Mouse (Mus musculus): Measurements from ENCODE around the gene Efnb3. TPM values are rescaled to one million over a fixed set of nuclear protein-coding genes. Genes with fewer than 3 reads are reported as not detected.

Gene Efnb3
- polyA plus RNA-seq, 1 experiment: 2.1 TPM

GRCm38 (mm10) chr11:69523651-69524050 is 36.4 kb downstream of the Efnb3 start:
- WGBS: 85% methylated on average over 4 of the region's 4 CpGs
- DNase-seq (ENCODE audit: low read depth, low spot score): no peak

GRCm38 (mm10) chr11:69521526-69522149 is 38.4 kb downstream of the Efnb3 start:
- DNase-seq (ENCODE audit: low read depth, low spot score): no peak
- WGBS: 83% methylated on average over 9 of the region's 9 CpGs

- no peak for DNase-seq (ENCODE audit: low read depth, low spot score)
- 54% methylated on average over 4 of the region's 4 CpGs for WGBS
These were observed 40.0 kb downstream of the Efnb3 start for GRCm38 (mm10) chr11:69519976-69520375.

DNA sequence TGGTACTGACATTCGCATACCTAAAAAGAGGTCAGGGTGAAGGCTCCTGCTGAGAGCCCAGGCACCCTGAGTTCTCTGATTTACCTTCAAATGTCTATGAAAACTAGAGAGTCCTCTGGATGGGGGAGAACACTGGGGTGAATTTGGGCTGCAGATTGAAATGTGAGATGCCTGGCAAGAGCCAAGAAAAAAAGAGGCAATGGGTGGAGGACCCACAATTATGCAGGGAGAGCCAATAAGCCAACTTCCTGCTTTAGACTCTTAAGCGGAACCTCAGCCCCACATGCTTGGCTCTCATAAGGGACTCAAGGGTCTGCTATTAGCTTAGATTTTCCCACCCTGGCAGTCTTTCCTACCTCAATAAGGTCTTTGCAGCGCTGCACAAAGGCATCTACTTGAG is 43.3 kb downstream of the Efnb3 start:
- DNase-seq (ENCODE audit: low read depth, low spot score): no peak
- 54% methylated on average over 3 of the region's 3 CpGs for WGBS

- no peak for DNase-seq (ENCODE audit: low read depth, low spot score)
- 67% methylated on average over 15 of the region's 15 CpGs for WGBS
These were observed 43.8 kb downstream of the Efnb3 start for GRCm38 (mm10) chr11:69516151-69516640.

DNA sequence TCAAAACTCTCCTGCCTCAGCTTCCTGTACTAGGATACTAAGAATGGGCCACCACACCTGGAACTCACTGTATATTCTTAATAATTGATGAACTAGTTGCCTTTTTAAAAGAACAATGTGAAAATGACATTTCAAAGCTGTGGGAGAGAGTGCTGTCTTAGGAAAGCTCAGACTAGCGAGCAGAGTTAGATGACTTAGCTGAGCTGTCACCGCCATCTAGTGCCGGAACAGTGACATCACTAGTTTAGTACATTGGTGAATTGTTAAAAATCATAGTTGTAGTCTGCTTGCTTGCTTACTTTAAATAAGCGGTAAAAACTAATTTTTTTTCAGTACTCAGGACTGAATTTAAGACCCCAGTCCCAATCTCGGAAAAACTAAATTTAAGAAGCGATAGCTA is 46.2 kb downstream of the Efnb3 start:
- 8% methylated on average over 6 of the region's 6 CpGs for WGBS
- DNase-seq (ENCODE audit: low read depth, low spot score): peak; percentile 31

DNA sequence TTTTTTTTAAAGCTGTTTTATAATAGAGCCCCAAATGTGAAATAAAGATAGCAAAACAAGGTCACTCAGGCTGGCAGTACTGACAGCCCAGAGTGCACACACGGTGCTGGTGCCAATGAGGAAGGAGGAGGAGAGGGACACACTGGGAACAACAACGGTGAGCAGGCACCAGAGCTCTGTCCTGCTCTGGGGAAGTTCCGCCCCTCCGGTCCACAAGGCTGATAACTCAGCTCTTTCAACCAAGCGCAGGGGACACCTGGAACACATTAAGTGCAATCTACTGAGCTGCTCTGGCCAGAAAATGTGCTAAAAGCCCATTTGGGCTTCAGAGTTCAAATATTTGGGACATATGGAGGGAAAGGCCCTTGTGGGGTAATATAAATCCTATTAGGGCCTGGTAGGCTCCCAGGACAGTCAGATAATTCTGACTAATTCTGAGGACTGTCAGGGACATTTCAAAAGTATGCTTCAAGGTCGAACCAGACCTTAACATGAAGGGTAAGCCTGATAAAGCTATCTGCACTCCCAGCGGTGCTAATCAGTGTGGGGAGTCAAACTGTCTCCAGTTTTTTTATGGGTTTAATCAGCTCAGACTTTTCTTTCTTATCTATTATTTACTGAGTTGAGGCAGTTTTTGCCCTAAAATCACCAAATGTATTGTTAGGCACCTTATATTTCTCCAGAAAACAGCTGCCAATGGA is 49.1 kb downstream of the Efnb3 start:
- 29% methylated on average over 7 of the region's 7 CpGs for WGBS
- DNase-seq (ENCODE audit: low read depth, low spot score): no peak

Other genes starting within 250 kb of the Efnb3 start
- gene Cntrob, start 236.4 kb downstream of the Efnb3 start, polyA plus RNA-seq (2012; rRNA removed): 8.4 and 8.5 TPM in 2 replicates
- 60.7 and 65.6 TPM in 2 replicates for gene Trappc1, start 236.2 kb downstream of the Efnb3 start, polyA plus RNA-seq (2012; rRNA removed)
- 0.46 and 0.55 TPM in 2 replicates for gene Kcnab3, start 233.9 kb downstream of the Efnb3 start, polyA plus RNA-seq (2012; rRNA removed)
- gene Rnf227, start 219.7 kb downstream of the Efnb3 start, polyA plus RNA-seq (2012; rRNA removed): 0.51 and 0.79 TPM in 2 replicates
- 63.4 and 118 TPM in 2 replicates for gene Chd3, start 190.8 kb downstream of the Efnb3 start, polyA plus RNA-seq (2012; rRNA removed)
- 164 and 180 TPM in 2 replicates for gene Naa38, start 164.7 kb downstream of the Efnb3 start, polyA plus RNA-seq (2012; rRNA removed)
- gene Cyb5d1, start 164.6 kb downstream of the Efnb3 start, polyA plus RNA-seq (2012; rRNA removed): 6.1 and 14.5 TPM in 2 replicates
- gene Tmem88, start 162.0 kb downstream of the Efnb3 start, polyA plus RNA-seq (2012; rRNA removed): 10.5 and 11.0 TPM in 2 replicates
- gene Kdm6b, start 146.5 kb downstream of the Efnb3 start, polyA plus RNA-seq (2012; rRNA removed): 7.5 and 11.2 TPM in 2 replicates
- gene Dnah2, start 11.1 kb downstream of the Efnb3 start, polyA plus RNA-seq (2012; rRNA removed): 0.12 and 0.29 TPM in 2 replicates
- gene Wrap53, start 20.1 kb upstream of the Efnb3 start, polyA plus RNA-seq (2012; rRNA removed): 24.8 and 28.7 TPM in 2 replicates
- 80.8 and 93.2 TPM in 2 replicates for gene Trp53, start 20.2 kb upstream of the Efnb3 start, polyA plus RNA-seq (2012; rRNA removed)
- 4.1 and 5.6 TPM in 2 replicates for gene Atp1b2, start 45.7 kb upstream of the Efnb3 start, polyA plus RNA-seq (2012; rRNA removed)
- gene Shbg, start 57.7 kb upstream of the Efnb3 start, polyA plus RNA-seq (2012; rRNA removed): not detected in 2 replicates
- gene Sat2, start 61.8 kb upstream of the Efnb3 start, polyA plus RNA-seq (2012; rRNA removed): 1.9 and 2.7 TPM in 2 replicates
- 29.6 and 35.8 TPM in 2 replicates for gene Fxr2, start 72.8 kb upstream of the Efnb3 start, polyA plus RNA-seq (2012; rRNA removed)
- gene Sox15, start 95.1 kb upstream of the Efnb3 start, polyA plus RNA-seq (2012; rRNA removed): 0.18 TPM in 1 of 2 replicates, not detected in the other
- gene Mpdu1, start 102.4 kb upstream of the Efnb3 start, polyA plus RNA-seq (2012; rRNA removed): 147 and 171 TPM in 2 replicates
- 20.2 and 20.6 TPM in 2 replicates for gene Cd68, start 105.9 kb upstream of the Efnb3 start, polyA plus RNA-seq (2012; rRNA removed)
- gene Eif4a1, start 112.2 kb upstream of the Efnb3 start, polyA plus RNA-seq (2012; rRNA removed): 354 and 356 TPM in 2 replicates
- gene Senp3, start 121.9 kb upstream of the Efnb3 start, polyA plus RNA-seq (2012; rRNA removed): 43.4 and 55.1 TPM in 2 replicates
- 14.4 and 16.2 TPM in 2 replicates for gene Tnfsf13, start 125.6 kb upstream of the Efnb3 start, polyA plus RNA-seq (2012; rRNA removed)
- gene Tnfsf12, start 135.6 kb upstream of the Efnb3 start, polyA plus RNA-seq (2012; rRNA removed): 13.1 and 13.8 TPM in 2 replicates
- 2.3 and 2.8 TPM in 2 replicates for gene Tnfsfm13, start 135.9 kb upstream of the Efnb3 start, polyA plus RNA-seq (2012; rRNA removed)
- 17.5 and 33.3 TPM in 2 replicates for gene Polr2a, start 198.4 kb upstream of the Efnb3 start, polyA plus RNA-seq (2012; rRNA removed)
- 0.07 TPM in 1 of 2 replicates, not detected in the other for gene Slc35g3, start 201.8 kb upstream of the Efnb3 start, polyA plus RNA-seq (2012; rRNA removed)
- gene Zbtb4, start 205.7 kb upstream of the Efnb3 start, polyA plus RNA-seq (2012; rRNA removed): 7.5 and 10.7 TPM in 2 replicates
- 7.3 and 10.3 TPM in 2 replicates for gene Chrnb1, start 235.7 kb upstream of the Efnb3 start, polyA plus RNA-seq (2012; rRNA removed)
- gene Fgf11, start 241.7 kb upstream of the Efnb3 start, polyA plus RNA-seq (2012; rRNA removed): 2.8 and 4.4 TPM in 2 replicates
- 38.7 and 39.1 TPM in 2 replicates for gene Tmem102, start 245.4 kb upstream of the Efnb3 start, polyA plus RNA-seq (2012; rRNA removed)